8 mouse cellular contexts compared by ENCODE assay signal in genomic region chr13:29202562-29202961, GRCm38 (mm10).
DNase-seq lines count a peak whose midpoint lies in the region; ATAC-seq and TF ChIP-seq lines count a peak whose summit lies in the region.

No protein-coding gene starts in this region.

- no peak overlapping the region for H3K9ac ChIP-seq in embryonic facial prominence, embryonic 14.5 days (ENCODE audit: low read depth, low read length)

- no peak for TF ChIP-seq CTCF in brain, embryonic 14.5 days (IDR thresholded peaks at IDR 0.05; ENCODE audit: borderline replicate concordance, extremely low read depth, insufficient read depth, insufficient read length)
- no peak for TF ChIP-seq CTCF in cerebellum, adult 2 months (IDR thresholded peaks at IDR 0.05; ENCODE audit: borderline replicate concordance, insufficient read depth, low read depth, low read length)

- no peak overlapping the region for H3K4me3 ChIP-seq in embryonic facial prominence, embryonic 14.5 days (ENCODE audit: low read depth, low read length)
- H3K4me3 ChIP-seq in embryonic facial prominence, embryonic 10.5 days: no peak overlapping the region
- H3K4me3 ChIP-seq in heart, embryonic 10.5 days: no peak overlapping the region
- no peak overlapping the region for H3K4me3 ChIP-seq in cerebellum, adult 2 months (replicated peaks; ENCODE audit: insufficient read depth, low read depth, low read length)

- peak; percentile 82 for DNase-seq in embryonic facial prominence, embryonic 14.5 days (ENCODE audit: low spot score)
- no peak for DNase-seq in embryonic facial prominence, embryonic 10.5 days (ENCODE audit: low spot score)
- DNase-seq in brain, embryonic 14.5 days (ENCODE audit: low read depth): peak; percentile 66
- DNase-seq in heart, embryonic 10.5 days (ENCODE audit: low spot score): peak; percentile 71
- peak; percentile 86 for DNase-seq in lung, postnatal 10 days
- no peak for DNase-seq in cerebellum, adult 2 months
- DNase-seq in left cerebral cortex, adult 9 months (ENCODE audit: low spot score in 2 of 2): no peak
- no peak for DNase-seq in right cerebral cortex, postnatal 36 days (ENCODE audit: low spot score in 2 of 2)

- no peaks in the 10 kb centered on the region for H3K27me3 ChIP-seq in embryonic facial prominence, embryonic 14.5 days (replicated peaks; ENCODE audit: control insufficient read depth, insufficient read depth, low read length)
- no peaks in the 10 kb centered on the region for H3K27me3 ChIP-seq in embryonic facial prominence, embryonic 10.5 days (replicated peaks; ENCODE audit: low read depth, poor library complexity, severe bottlenecking)
- H3K27me3 ChIP-seq in heart, embryonic 10.5 days (ENCODE audit: insufficient read depth, poor library complexity, severe bottlenecking): no peaks in the 10 kb centered on the region
- H3K27me3 ChIP-seq in cerebellum, adult 2 months (ENCODE audit: control insufficient read depth, insufficient read depth, low read length): no peaks in the 10 kb centered on the region

- no peak overlapping the region for H3K4me2 ChIP-seq in embryonic facial prominence, embryonic 14.5 days (ENCODE audit: low read depth, low read length)

- ATAC-seq in embryonic facial prominence, embryonic 14.5 days (ENCODE audit: low read depth): no peak

- H3K27ac ChIP-seq in embryonic facial prominence, embryonic 14.5 days (replicated peaks; ENCODE audit: low read depth, low read length): no peak overlapping the region
- H3K27ac ChIP-seq in embryonic facial prominence, embryonic 10.5 days (replicated peaks): no peak overlapping the region
- no peak overlapping the region; the same call in 1 of the 2 replicates for H3K27ac ChIP-seq in heart, embryonic 10.5 days
- no peak overlapping the region for H3K27ac ChIP-seq in cerebellum, adult 2 months (ENCODE audit: insufficient read depth, low read length)

- no peaks in the 10 kb centered on the region for H3K4me1 ChIP-seq in embryonic facial prominence, embryonic 14.5 days (ENCODE audit: control insufficient read depth, insufficient read depth, low read length)
- H3K4me1 ChIP-seq in embryonic facial prominence, embryonic 10.5 days: peaks cover 11% of the 10 kb centered on the region
- H3K4me1 ChIP-seq in heart, embryonic 10.5 days: peaks cover 18% of the 10 kb centered on the region
- H3K4me1 ChIP-seq in cerebellum, adult 2 months (ENCODE audit: control insufficient read depth, insufficient read depth, low read length): no peaks in the 10 kb centered on the region

- WGBS in embryonic facial prominence, embryonic 14.5 days: 30% methylated on average over 2 of the region's 2 CpGs
- WGBS in embryonic facial prominence, embryonic 10.5 days: 82% methylated on average over 2 of the region's 2 CpGs
- WGBS in heart, embryonic 10.5 days: 47% methylated on average over 2 of the region's 2 CpGs
- 6% methylated on average over 2 of the region's 2 CpGs for WGBS in cerebellum, adult 2 months

- TF ChIP-seq POLR2A in brain, embryonic 14.5 days (IDR thresholded peaks at IDR 0.05; ENCODE audit: borderline replicate concordance, extremely low read depth, insufficient read depth, insufficient read length, poor library complexity, severe bottlenecking): no peak
- TF ChIP-seq POLR2A in cerebellum, adult 2 months (IDR thresholded peaks at IDR 0.05; ENCODE audit: borderline replicate concordance, insufficient read depth, low read length): no peak

- H3K9me3 ChIP-seq in embryonic facial prominence, embryonic 14.5 days (ENCODE audit: control insufficient read depth, low read length): no peaks in the 10 kb centered on the region
- H3K9me3 ChIP-seq in embryonic facial prominence, embryonic 10.5 days: no peaks in the 10 kb centered on the region
- no peaks in the 10 kb centered on the region for H3K9me3 ChIP-seq in heart, embryonic 10.5 days

- no peaks in the 10 kb centered on the region for H3K36me3 ChIP-seq in embryonic facial prominence, embryonic 14.5 days (ENCODE audit: control insufficient read depth, insufficient read depth, low read length)
- no peaks in the 10 kb centered on the region for H3K36me3 ChIP-seq in embryonic facial prominence, embryonic 10.5 days (replicated peaks)
- no peaks in the 10 kb centered on the region for H3K36me3 ChIP-seq in heart, embryonic 10.5 days

Comparison
In these comparisons a context has a peak if more than half of its experiments do, and no peak if none do; other contexts are left out.
1. DNase-seq: peak in embryonic facial prominence, embryonic 14.5 days (single experiment), brain, embryonic 14.5 days (single experiment), heart, embryonic 10.5 days (single experiment) and lung, postnatal 10 days (single experiment); none in embryonic facial prominence, embryonic 10.5 days (single experiment), cerebellum, adult 2 months (0 of 2), left cerebral cortex, adult 9 months (0 of 2) and right cerebral cortex, postnatal 36 days (0 of 2).